Mouse (Mus musculus) intestine, embryonic 16.5 days (tissue): ENCODE measurements around the gene Olfr1342. TPM values are rescaled to one million over a fixed set of nuclear protein-coding genes. Genes with fewer than 3 reads are reported as not detected.

Experiments
- ATAC-seq: fragments of 200-750 bp; cut with Nextera tagmentation; 2 replicates; pipeline ENCODE4 v1.8.0; 2017; ENCODE audit warnings: moderate TSS enrichment, moderate library complexity
- H3K27ac ChIP-seq: fragments of 300-500 bp; sonication (generic); 2 replicates; pipeline ENCODE4 v1.5.1; 2014; ENCODE audit warnings: mild to moderate bottlenecking, low read length
- H3K27me3 ChIP-seq: fragments of 300-500 bp; sonication (generic); replicated peaks from 2 replicates; pipeline ENCODE4 v1.6.1; 2014; ENCODE audit warnings: low read length, control low read depth, mixed read lengths; ENCODE audit not compliant: control insufficient read depth, insufficient read depth
- H3K36me3 ChIP-seq: fragments of 300-500 bp; sonication (generic); 2 replicates; pipeline ENCODE4 v1.6.1; 2014; ENCODE audit warnings: low read length, control low read depth; ENCODE audit not compliant: control insufficient read depth, insufficient read depth
- H3K4me1 ChIP-seq: fragments of 300-500 bp; sonication (generic); 2 replicates; pipeline ENCODE4 v1.6.1; 2014; ENCODE audit warnings: low read length, control low read depth, mixed read lengths; ENCODE audit not compliant: control insufficient read depth, insufficient read depth
- H3K4me2 ChIP-seq: fragments of 300-500 bp; sonication (generic); 2 replicates; pipeline ENCODE4 v1.6.1; 2014; ENCODE audit warnings: low read depth, low read length, control low read depth
- H3K4me3 ChIP-seq: fragments of 300-500 bp; sonication (generic); 2 replicates; pipeline ENCODE4 v1.5.1; 2014; ENCODE audit warnings: mild to moderate bottlenecking, low read length
- H3K9ac ChIP-seq: fragments of 300-500 bp; sonication (generic); 2 replicates; pipeline ENCODE4 v1.6.1; 2014; ENCODE audit warnings: low read depth, low read length
- H3K9me3 ChIP-seq: fragments of 300-500 bp; sonication (generic); 2 replicates; pipeline ENCODE4 v1.6.1; 2016; ENCODE audit warnings: low read length, control low read depth; ENCODE audit not compliant: control insufficient read depth
- WGBS: fragments of 180-500 bp; shearing (Covaris S2); extraction: QIAGEN DNeasy Blood & Tissue Kit; methylation state at CpG from one replicate; pipeline ENCODE4 v1.1.7; 2014; 5-methylcytosine and 5-hydroxymethylcytosine counted together
- polyA plus RNA-seq: library from polyadenylated mRNA; unstranded; fragments of >200 nt; fragmentation: Nextera tagmentation; extraction: Ambion mirVana; gene quantifications from 2 replicates; pipeline ENCODE4 v1.2.1, GENCODE M21; 2015

Olfr1342 gene
- polyA plus RNA-seq, 1 experiment from 2014 or later: not detected

GRCm38 (mm10) chr4:118703223-118703622 is 10.7 kb upstream of the Olfr1342 start, which contains the start of gene Olfr1341:
Olfr1341 (plus strand) TSS chr4:118703523.
- H3K27me3 ChIP-seq: no peaks in the 10 kb centered on the region
- H3K4me1 ChIP-seq: no peaks in the 10 kb centered on the region
- H3K27ac ChIP-seq: no peak within 1 kb of the TSS
- no peak within 1 kb of the TSS for H3K4me3 ChIP-seq
- ATAC-seq: no peak
- H3K9ac ChIP-seq: no peak within 1 kb of the TSS
- no peak within 1 kb of the TSS for H3K4me2 ChIP-seq
- no peaks in the 10 kb centered on the region for H3K9me3 ChIP-seq
- H3K36me3 ChIP-seq: no peaks in the 10 kb centered on the region
- 84% methylated on average over 3 of the region's 3 CpGs for WGBS

- H3K4me2 ChIP-seq: no peak overlapping the region
- no peak overlapping the region for H3K27ac ChIP-seq
- no peaks in the 10 kb centered on the region for H3K27me3 ChIP-seq
- WGBS: 44% methylated on average over 2 of the region's 2 CpGs
- H3K4me3 ChIP-seq: no peak overlapping the region
- H3K9me3 ChIP-seq: no peaks in the 10 kb centered on the region
- H3K9ac ChIP-seq: no peak overlapping the region
- no peak for ATAC-seq
- no peaks in the 10 kb centered on the region for H3K36me3 ChIP-seq
- H3K4me1 ChIP-seq: no peaks in the 10 kb centered on the region
These were observed 1.3 kb upstream of the Olfr1342 start for GRCm38 (mm10) chr4:118693812-118694211.

GRCm38 (mm10) chr4:118687086-118687485 is 5.5 kb downstream of the Olfr1342 start:
- H3K4me1 ChIP-seq: no peaks in the 10 kb centered on the region
- WGBS: 19% methylated on average over 2 of the region's 2 CpGs
- H3K27me3 ChIP-seq: no peaks in the 10 kb centered on the region
- peak; percentile 38; the same call in 1 of the 2 replicates for ATAC-seq
- H3K36me3 ChIP-seq: no peaks in the 10 kb centered on the region
- no peak overlapping the region for H3K4me2 ChIP-seq
- H3K9ac ChIP-seq: no peak overlapping the region
- no peak overlapping the region for H3K4me3 ChIP-seq
- no peak overlapping the region for H3K27ac ChIP-seq
- H3K9me3 ChIP-seq: no peaks in the 10 kb centered on the region

GRCm38 (mm10) chr4:118658652-118659051 is 33.9 kb downstream of the Olfr1342 start, which contains the start of gene Olfr62:
Olfr62 (plus strand) TSS chr4:118658952.
- Histone ChIP-seq H3K36me3 (no peaks in the 10 kb centered on the region), H3K4me3 (no peak within 1 kb of the TSS), H3K9ac (no peak within 1 kb of the TSS), H3K4me2 (no peak within 1 kb of the TSS), H3K9me3 (no peaks in the 10 kb centered on the region), H3K27me3 (no peaks in the 10 kb centered on the region), H3K27ac (no peak within 1 kb of the TSS), H3K4me1 (no peaks in the 10 kb centered on the region)
- ATAC-seq: no peak

GRCm38 (mm10) chr4:118645234-118645633 is 47.3 kb downstream of the Olfr1342 start:
- no peak for ATAC-seq
- Histone ChIP-seq H3K36me3 (no peaks in the 10 kb centered on the region), H3K4me2 (no peak overlapping the region), H3K27me3 (no peaks in the 10 kb centered on the region), H3K4me1 (peaks cover 2% of the 10 kb centered on the region; the same call in 1 of the 2 replicates), H3K9me3 (no peaks in the 10 kb centered on the region), H3K9ac (no peak overlapping the region), H3K27ac (no peak overlapping the region), H3K4me3 (no peak overlapping the region)
- WGBS: 9% methylated on average over 2 of the region's 2 CpGs

GRCm38 (mm10) chr4:118642346-118643190 is 50.0 kb downstream of the Olfr1342 start:
- 41% methylated on average over 20 of the region's 20 CpGs for WGBS
- no peak overlapping the region for H3K4me2 ChIP-seq

More at GRCm38 (mm10) chr4:118642346-118643190, 50.0 kb downstream of the Olfr1342 start:
- Histone ChIP-seq H3K4me3 (no peak overlapping the region), H3K27me3 (no peaks in the 10 kb centered on the region), H3K9ac (no peak overlapping the region), H3K36me3 (no peaks in the 10 kb centered on the region), H3K4me1 (peaks cover 2% of the 10 kb centered on the region; the same call in 1 of the 2 replicates), H3K9me3 (no peaks in the 10 kb centered on the region), H3K27ac (no peak overlapping the region; the same call in 1 of the 2 replicates)
- ATAC-seq: no peak

Other genes starting within 250 kb of the Olfr1342 start
- 0.11 and 0.32 TPM in 2 replicates for gene Mpl, start 235.2 kb downstream of the Olfr1342 start, polyA plus RNA-seq
- 21.3 and 21.8 TPM in 2 replicates for gene Tie1, start 202.7 kb downstream of the Olfr1342 start, polyA plus RNA-seq
- 104 and 121 TPM in 2 replicates for gene 2610528J11Rik, start 165.8 kb downstream of the Olfr1342 start, polyA plus RNA-seq
- gene Tmem125, start 148.7 kb downstream of the Olfr1342 start, polyA plus RNA-seq: 20.0 and 20.1 TPM in 2 replicates
- gene Cfap57, start 72.0 kb downstream of the Olfr1342 start, polyA plus RNA-seq: 0.97 and 1.0 TPM in 2 replicates
- gene Ebna1bp2, start 72.0 kb downstream of the Olfr1342 start, polyA plus RNA-seq: 105 and 118 TPM in 2 replicates
- not detected in 2 replicates for gene Olfr62, start 33.8 kb downstream of the Olfr1342 start, polyA plus RNA-seq
- not detected in 2 replicates for gene Olfr1341, start 10.8 kb upstream of the Olfr1342 start, polyA plus RNA-seq
- not detected in 2 replicates for gene Olfr1340, start 27.4 kb upstream of the Olfr1342 start, polyA plus RNA-seq
- gene Olfr1339, start 39.4 kb upstream of the Olfr1342 start, polyA plus RNA-seq: not detected in 2 replicates
- not detected in 2 replicates for gene Olfr1338, start 66.0 kb upstream of the Olfr1342 start, polyA plus RNA-seq
- gene Olfr1337, start 89.8 kb upstream of the Olfr1342 start, polyA plus RNA-seq: not detected in 2 replicates
- gene Olfr1335, start 117.2 kb upstream of the Olfr1342 start, polyA plus RNA-seq: not detected in 2 replicates
- gene Olfr1333, start 143.5 kb upstream of the Olfr1342 start, polyA plus RNA-seq: not detected in 2 replicates
- not detected in 2 replicates for gene Olfr1331, start 171.9 kb upstream of the Olfr1342 start, polyA plus RNA-seq
- gene Olfr1330, start 195.8 kb upstream of the Olfr1342 start, polyA plus RNA-seq: 0.05 TPM in 1 of 2 replicates, not detected in the other
- gene Olfr1329, start 224.7 kb upstream of the Olfr1342 start, polyA plus RNA-seq: not detected in 2 replicates
- not detected in 2 replicates for gene Olfr1328, start 245.9 kb upstream of the Olfr1342 start, polyA plus RNA-seq